Mouse (Mus musculus): ENCODE measurements at regions not wholly inside any gene's neighbourhood (a gene's known extent, or its start where the extent isn't known, plus 50 kb on each side); places are given as distances from the start of the nearest gene placed in this dataset.
"Not testable (repeated sequence)": the region's sequence is repeated elsewhere in the genome, so short reads cannot be mapped to it uniquely, and the experiment has no call there.

DNA sequence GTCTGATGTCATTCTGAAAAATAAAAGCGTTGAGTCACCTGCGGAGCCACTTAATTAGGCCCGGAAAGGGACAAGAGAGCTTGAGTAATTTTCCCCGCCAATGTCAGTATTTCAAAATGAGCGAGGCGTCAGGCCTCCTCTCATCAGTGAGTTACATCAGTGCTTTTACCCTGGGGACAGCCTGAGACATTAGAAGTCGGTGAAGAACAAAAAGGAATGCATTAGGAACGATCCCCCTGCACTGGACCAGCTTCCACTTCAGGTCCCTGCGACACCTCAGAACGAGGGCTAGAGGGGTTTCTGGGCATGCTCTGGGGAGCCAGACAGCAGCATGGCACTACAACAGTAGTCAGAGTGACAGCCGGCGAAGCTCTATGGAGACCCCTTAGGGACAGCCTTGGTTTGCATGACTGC lies 162.3 kb downstream of the Bcl2l11 start:
- WGBS = 57% methylated on average over 12 of the region's 12 CpGs
- Histone ChIP-seq H3K36me3 (replicated peaks; ENCODE audit: control insufficient read depth, insufficient read depth, low read length) (no peaks in the 10 kb centered on the region), H3K9me3 (replicated peaks; ENCODE audit: control insufficient read depth, low read length) (peaks cover 10% of the 10 kb centered on the region; the same call in 1 of the 2 replicates), H3K4me1 (ENCODE audit: control insufficient read depth, insufficient read depth) (peaks cover 19% of the 10 kb centered on the region), H3K9ac (replicated peaks; ENCODE audit: low read depth, low read length) (no peak overlapping the region), H3K27me3 (ENCODE audit: control insufficient read depth, insufficient read depth, low read length) (no peaks in the 10 kb centered on the region), H3K4me2 (ENCODE audit: low read depth, low read length) (no peak overlapping the region), H3K27ac (ENCODE audit: low read depth) (no peak overlapping the region), H3K4me3 (ENCODE audit: low read depth, low read length) (no peak overlapping the region)
- ATAC-seq (ENCODE audit: insufficient read depth, low read depth) (no peak), DNase-seq (ENCODE audit: low spot score) (no peak)
- TF ChIP-seq EP300 (IDR thresholded peaks at IDR 0.05; ENCODE audit: low read depth) (no peak), CTCF (IDR thresholded peaks at IDR 0.05; ENCODE audit: low read depth) (no peak)

DNA sequence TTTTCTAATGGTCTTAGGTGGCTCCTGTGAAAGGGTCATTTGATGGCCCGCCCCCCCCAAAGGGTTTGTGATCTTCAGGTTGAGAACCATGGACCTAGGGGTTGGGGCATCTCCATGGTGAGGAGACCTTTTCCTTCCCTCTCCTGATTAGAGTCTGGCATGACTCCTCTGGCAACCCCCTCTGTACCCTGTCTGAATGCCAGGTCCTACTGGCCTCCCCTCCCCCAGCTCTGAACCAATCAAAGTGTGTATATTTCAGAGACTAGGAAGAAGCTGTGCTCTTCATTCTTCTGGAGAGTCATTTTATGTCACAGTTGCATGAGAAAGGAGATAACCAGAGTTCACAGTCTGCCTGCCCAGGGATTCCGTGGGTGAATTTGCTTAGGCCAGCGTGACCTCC lies 164.8 kb downstream of the Bcl2l11 start:
- DNase-seq (ENCODE audit: low spot score) = no peak
- Histone ChIP-seq H3K4me1 (ENCODE audit: control insufficient read depth, insufficient read depth) (peaks cover 2% of the 10 kb centered on the region; the same call in 1 of the 2 replicates), H3K27ac (ENCODE audit: low read depth) (no peak overlapping the region), H3K9ac (replicated peaks; ENCODE audit: low read depth, low read length) (no peak overlapping the region), H3K9me3 (replicated peaks; ENCODE audit: control insufficient read depth, low read length) (peaks cover 10% of the 10 kb centered on the region; the same call in 1 of the 2 replicates), H3K4me3 (ENCODE audit: low read depth, low read length) (no peak overlapping the region), H3K4me2 (ENCODE audit: low read depth, low read length) (no peak overlapping the region), H3K27me3 (ENCODE audit: control insufficient read depth, insufficient read depth, low read length) (no peaks in the 10 kb centered on the region), H3K36me3 (replicated peaks; ENCODE audit: control insufficient read depth, insufficient read depth, low read length) (no peaks in the 10 kb centered on the region)
- no peak for ATAC-seq (ENCODE audit: insufficient read depth, low read depth)
- TF ChIP-seq CTCF (IDR thresholded peaks at IDR 0.05; ENCODE audit: low read depth) (no peak), EP300 (IDR thresholded peaks at IDR 0.05; ENCODE audit: low read depth) (no peak)
- 83% methylated on average over 3 of the region's 3 CpGs for WGBS

DNA sequence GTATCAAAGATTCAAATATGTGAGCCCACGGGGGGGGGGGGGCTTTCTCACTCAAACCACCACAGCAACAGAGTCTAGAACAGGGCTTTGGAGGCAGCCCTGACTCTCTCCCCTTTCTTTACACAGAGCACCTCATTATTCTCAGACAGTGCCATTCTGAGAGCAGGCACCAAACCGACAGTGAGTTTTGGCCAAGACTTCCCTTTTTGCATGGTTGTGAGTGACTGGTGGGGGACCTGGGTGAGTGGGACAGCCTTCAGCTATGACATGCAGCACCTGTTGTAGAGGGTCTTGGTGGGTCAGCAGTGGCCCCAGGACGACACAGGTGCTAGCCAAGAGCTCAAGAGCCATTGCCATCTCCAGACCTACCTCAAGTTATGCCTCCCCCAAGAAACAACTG lies 168.8 kb downstream of the Bcl2l11 start:
- DNase-seq (ENCODE audit: low spot score) = no peak
- Histone ChIP-seq H3K4me3 (ENCODE audit: low read depth, low read length) (no peak overlapping the region), H3K9ac (replicated peaks; ENCODE audit: low read depth, low read length) (no peak overlapping the region), H3K36me3 (replicated peaks; ENCODE audit: control insufficient read depth, insufficient read depth, low read length) (no peaks in the 10 kb centered on the region), H3K4me1 (ENCODE audit: control insufficient read depth, insufficient read depth) (peaks cover 6% of the 10 kb centered on the region; the same call in 1 of the 2 replicates), H3K27me3 (ENCODE audit: control insufficient read depth, insufficient read depth, low read length) (no peaks in the 10 kb centered on the region), H3K4me2 (ENCODE audit: low read depth, low read length) (no peak overlapping the region), H3K27ac (ENCODE audit: low read depth) (no peak overlapping the region), H3K9me3 (replicated peaks; ENCODE audit: control insufficient read depth, low read length) (peaks cover 10% of the 10 kb centered on the region; the same call in 1 of the 2 replicates)
- ATAC-seq (ENCODE audit: insufficient read depth, low read depth) = no peak
- WGBS = 82% methylated on average over 3 of the region's 3 CpGs
- TF ChIP-seq EP300 (IDR thresholded peaks at IDR 0.05; ENCODE audit: low read depth) = no peak
- no peak for TF ChIP-seq CTCF (IDR thresholded peaks at IDR 0.05; ENCODE audit: low read depth)

DNA sequence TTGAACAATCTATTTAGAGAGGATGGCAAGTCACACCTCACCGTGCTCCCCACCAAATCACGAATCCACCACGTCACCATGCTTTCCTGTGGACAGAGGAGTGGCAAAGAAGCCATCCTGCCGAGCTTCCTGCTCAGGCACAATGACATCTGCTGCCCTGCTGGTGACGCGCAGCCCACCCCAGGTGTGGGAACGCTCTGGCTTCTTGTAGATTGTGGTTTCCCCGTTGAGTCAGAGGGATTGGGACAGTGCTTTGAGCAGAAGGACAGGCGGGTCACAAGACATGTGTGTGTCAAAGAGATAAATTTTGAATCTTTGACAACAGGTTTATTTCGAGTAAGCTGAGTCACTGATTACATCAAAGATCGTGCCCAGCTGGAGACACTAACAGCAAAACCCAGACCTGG lies 169.2 kb downstream of the Bcl2l11 start:
- no peak overlapping the region for H3K9ac ChIP-seq (replicated peaks; ENCODE audit: low read depth, low read length)
- ATAC-seq (ENCODE audit: insufficient read depth, low read depth) (no peak), DNase-seq (ENCODE audit: low spot score) (no peak)
- no peaks in the 10 kb centered on the region for H3K36me3 ChIP-seq (replicated peaks; ENCODE audit: control insufficient read depth, insufficient read depth, low read length)
- H3K4me3 ChIP-seq (ENCODE audit: low read depth, low read length) = no peak overlapping the region
- H3K9me3 ChIP-seq (replicated peaks; ENCODE audit: control insufficient read depth, low read length) = peaks cover 10% of the 10 kb centered on the region; the same call in 1 of the 2 replicates
- no peak for TF ChIP-seq EP300 (IDR thresholded peaks at IDR 0.05; ENCODE audit: low read depth)
- TF ChIP-seq CTCF (IDR thresholded peaks at IDR 0.05; ENCODE audit: low read depth) = no peak
- no peak overlapping the region for H3K27ac ChIP-seq (ENCODE audit: low read depth)
- no peaks in the 10 kb centered on the region for H3K27me3 ChIP-seq (ENCODE audit: control insufficient read depth, insufficient read depth, low read length)
- WGBS = 59% methylated on average over 11 of the region's 11 CpGs
- peaks cover 6% of the 10 kb centered on the region; the same call in 1 of the 2 replicates for H3K4me1 ChIP-seq (ENCODE audit: control insufficient read depth, insufficient read depth)
- no peak overlapping the region for H3K4me2 ChIP-seq (ENCODE audit: low read depth, low read length)

DNA sequence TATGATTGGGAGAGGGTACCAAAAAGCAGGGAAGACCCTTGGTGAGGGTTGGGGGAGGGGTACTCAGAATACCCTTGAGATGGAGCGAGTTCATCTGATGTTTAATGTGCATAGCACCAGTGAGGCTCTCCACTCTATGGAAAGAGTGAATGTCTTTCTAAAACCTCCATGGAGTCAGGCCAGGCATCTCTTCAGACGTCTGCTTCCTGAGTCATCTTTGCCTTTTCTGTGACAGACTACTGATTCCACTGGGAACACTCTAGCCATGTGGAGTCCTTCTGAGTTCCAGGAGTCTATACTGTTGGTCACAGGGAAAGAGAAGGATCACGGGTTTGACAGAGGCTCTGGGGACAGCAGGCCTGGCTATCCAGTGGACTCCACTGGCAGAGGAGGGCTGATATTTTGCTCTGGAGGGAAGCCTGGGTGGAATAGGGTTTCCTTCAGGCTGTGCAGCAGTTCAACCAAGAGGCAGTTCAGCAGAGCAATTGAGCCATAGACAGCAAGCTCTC lies 169.9 kb downstream of the Bcl2l11 start:
- peaks cover 6% of the 10 kb centered on the region; the same call in 1 of the 2 replicates for H3K4me1 ChIP-seq (ENCODE audit: control insufficient read depth, insufficient read depth)
- no peak overlapping the region for H3K9ac ChIP-seq (replicated peaks; ENCODE audit: low read depth, low read length)
- DNase-seq (ENCODE audit: low spot score) (no peak), ATAC-seq (ENCODE audit: insufficient read depth, low read depth) (no peak; the same call in 1 of the 2 replicates)
- H3K27me3 ChIP-seq (ENCODE audit: control insufficient read depth, insufficient read depth, low read length) = no peaks in the 10 kb centered on the region
- WGBS = 44% methylated on average over 3 of the region's 3 CpGs
- H3K27ac ChIP-seq (ENCODE audit: low read depth) = no peak overlapping the region
- H3K36me3 ChIP-seq (replicated peaks; ENCODE audit: control insufficient read depth, insufficient read depth, low read length) = no peaks in the 10 kb centered on the region
- H3K9me3 ChIP-seq (replicated peaks; ENCODE audit: control insufficient read depth, low read length) = peaks cover 10% of the 10 kb centered on the region; the same call in 1 of the 2 replicates
- no peak overlapping the region for H3K4me3 ChIP-seq (ENCODE audit: low read depth, low read length)
- H3K4me2 ChIP-seq (ENCODE audit: low read depth, low read length) = no peak overlapping the region
- TF ChIP-seq EP300 (IDR thresholded peaks at IDR 0.05; ENCODE audit: low read depth) = no peak
- no peak for TF ChIP-seq CTCF (IDR thresholded peaks at IDR 0.05; ENCODE audit: low read depth)

DNA sequence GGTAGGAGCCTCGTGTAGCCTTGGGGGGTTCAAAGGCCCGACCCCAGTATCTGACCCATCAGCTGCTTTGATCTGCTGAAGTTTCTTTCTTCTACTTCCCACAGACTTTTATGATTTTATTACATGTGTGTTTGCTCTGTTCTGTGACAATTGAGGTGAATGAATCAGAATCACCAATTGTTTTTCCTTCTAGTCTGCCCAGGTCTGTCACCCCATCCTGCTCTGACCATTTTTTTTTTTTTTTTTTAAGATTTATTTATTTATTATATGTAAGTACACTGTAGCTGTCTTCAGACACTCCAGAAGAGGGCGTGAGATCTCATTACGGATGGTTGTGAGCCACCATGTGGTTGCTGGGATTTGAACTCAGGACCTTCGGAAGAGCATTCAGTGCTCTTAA lies 170.6 kb downstream of the Bcl2l11 start:
- H3K9ac ChIP-seq (replicated peaks; ENCODE audit: low read depth, low read length); H3K4me1 ChIP-seq (ENCODE audit: control insufficient read depth, insufficient read depth); H3K4me3 ChIP-seq (ENCODE audit: low read depth, low read length); H3K4me2 ChIP-seq (ENCODE audit: low read depth, low read length); ATAC-seq (ENCODE audit: insufficient read depth, low read depth); H3K27ac ChIP-seq (ENCODE audit: low read depth); H3K27me3 ChIP-seq (ENCODE audit: control insufficient read depth, insufficient read depth, low read length); DNase-seq (ENCODE audit: low spot score); H3K36me3 ChIP-seq (replicated peaks; ENCODE audit: control insufficient read depth, insufficient read depth, low read length); H3K9me3 ChIP-seq (replicated peaks; ENCODE audit: control insufficient read depth, low read length): not testable (repeated sequence)
- 78% methylated on average over 5 of the region's 5 CpGs for WGBS
